Mouse (Mus musculus) retina, adult 2 months (tissue): ENCODE data around the gene Fam81a.

Experiments
- DNase-seq: peaks from one replicate; pipeline ENCODE4 v3.0.0-alpha.2; 2012; ENCODE audit warnings: low read depth, low spot score

Fam81a gene

DNA sequence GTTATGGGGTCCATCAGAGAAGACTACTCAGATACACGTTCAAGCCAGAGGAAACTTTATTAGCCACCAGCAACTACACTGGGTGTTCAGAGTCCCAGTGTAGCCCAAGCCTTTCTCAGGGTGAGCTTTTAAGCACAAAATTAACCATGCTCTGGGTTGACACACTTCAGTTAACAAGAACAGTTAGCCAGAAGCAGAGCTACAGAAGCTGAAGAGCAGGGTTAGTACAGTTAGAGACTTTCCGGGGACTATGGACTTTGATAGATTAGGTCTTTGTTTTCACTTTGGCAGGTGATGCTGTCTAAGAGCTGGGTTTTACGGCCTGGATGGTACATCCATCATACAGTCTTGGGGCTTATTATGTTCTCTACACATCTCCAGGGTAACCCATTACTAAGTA lies 89.6 kb downstream of the Fam81a start:
- no peak for DNase-seq

- no peak for DNase-seq
Measured at GRCm38 (mm10) chr9:70049839-70050238, 92.5 kb downstream of the Fam81a start.

GRCm38 (mm10) chr9:70049416-70049783 lies 93.0 kb downstream of the Fam81a start:
- DNase-seq: no peak

GRCm38 (mm10) chr9:70048751-70049415 lies 93.5 kb downstream of the Fam81a start:
- no peak for DNase-seq

- DNase-seq: no peak
Measured at GRCm38 (mm10) chr9:70048280-70048679, 94.1 kb downstream of the Fam81a start.

DNA sequence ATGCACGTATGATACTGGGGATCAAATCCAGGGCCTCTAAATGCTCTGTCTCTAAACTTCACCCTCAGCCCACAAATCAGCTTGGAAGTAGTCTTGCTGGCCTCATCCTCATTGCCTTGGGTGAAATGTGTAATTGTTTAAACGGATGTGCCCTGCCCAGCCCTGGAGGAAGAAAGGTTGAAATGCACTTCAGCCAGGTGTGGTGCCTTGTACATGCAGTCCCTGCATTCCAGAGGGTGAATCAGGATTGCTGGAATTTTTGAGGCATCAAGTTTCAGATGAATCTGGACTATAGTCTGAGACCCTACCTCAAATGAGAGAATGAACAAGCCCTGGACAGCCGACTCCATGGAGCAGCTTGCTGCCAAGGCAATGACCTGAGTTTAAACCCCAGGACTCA lies 94.5 kb downstream of the Fam81a start:
- no peak for DNase-seq

GRCm38 (mm10) chr9:70046255-70046654 lies 96.1 kb downstream of the Fam81a start:
- no peak for DNase-seq

GRCm38 (mm10) chr9:70044865-70045264 lies 97.5 kb downstream of the Fam81a start:
- no peak for DNase-seq

GRCm38 (mm10) chr9:70042935-70043334 lies 99.4 kb downstream of the Fam81a start:
- DNase-seq: no peak

DNA sequence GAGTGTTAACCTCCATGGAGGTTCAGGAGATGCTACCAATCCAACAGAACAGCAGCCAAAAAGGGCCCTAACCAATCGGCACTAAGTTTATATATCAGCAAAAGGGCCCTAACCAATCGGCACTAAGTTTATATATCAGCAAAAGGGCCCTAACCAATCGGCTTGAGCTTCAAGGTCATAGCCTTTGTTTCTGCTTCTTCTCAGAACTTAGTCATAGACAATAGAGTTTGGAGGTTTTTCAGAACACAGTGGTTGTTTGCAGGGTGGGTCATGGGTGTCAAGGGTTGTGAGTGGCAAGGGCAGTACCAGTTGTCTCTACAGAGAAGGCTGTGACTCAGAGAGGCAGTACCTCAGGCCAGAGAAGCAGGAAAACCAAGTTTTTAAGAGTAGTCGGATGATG lies 100.2 kb downstream of the Fam81a start:
- DNase-seq: no peak

GRCm38 (mm10) chr9:70040570-70040969 lies 101.8 kb downstream of the Fam81a start:
- DNase-seq: no peak

DNA sequence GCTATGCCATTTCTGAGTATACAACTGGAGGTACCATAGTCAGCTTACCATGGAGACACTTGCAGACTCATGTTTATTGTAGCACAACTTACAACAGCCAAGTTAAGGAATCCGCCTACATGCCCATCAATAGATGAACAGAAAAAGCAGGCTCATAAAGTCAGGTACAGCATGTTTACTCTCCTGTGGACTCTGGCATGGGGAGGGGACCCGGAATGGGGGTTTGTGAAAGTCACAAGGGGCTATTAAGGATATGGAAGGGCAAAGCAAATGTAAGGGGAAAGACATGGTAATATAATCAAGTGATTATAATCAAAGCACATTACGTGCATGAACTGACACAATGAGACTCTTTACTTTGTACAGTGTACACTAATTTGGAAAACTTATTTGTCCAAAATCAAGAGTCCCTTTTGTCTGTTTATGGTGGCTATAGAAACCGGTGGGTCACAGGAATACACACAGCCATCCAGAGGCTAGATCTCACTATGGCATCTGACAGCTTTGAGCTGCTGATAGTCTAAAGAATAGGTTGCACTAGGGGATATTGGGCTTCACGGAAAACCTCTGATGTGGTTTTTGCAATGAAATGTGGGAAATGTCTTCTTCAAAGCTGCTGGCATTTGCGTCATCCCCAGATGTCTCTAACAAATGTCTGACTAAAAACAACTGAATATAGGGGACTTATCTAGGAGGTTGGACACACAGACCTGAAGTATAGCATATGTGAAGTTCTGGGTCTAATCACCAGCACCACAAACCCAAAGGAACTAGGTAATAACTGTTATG lies 102.6 kb downstream of the Fam81a start:
- DNase-seq: no peak
